Mouse (Mus musculus) forebrain, embryonic 14.5 days (tissue): ENCODE results near the gene Pofut1. TPM values are rescaled to one million over a fixed set of nuclear protein-coding genes. Genes with fewer than 3 reads are reported as not detected.
"Not testable (repeated sequence)": the region's sequence is repeated elsewhere in the genome, so short reads cannot be mapped to it uniquely, and the experiment has no call there.

ENCODE experiments used
- ATAC-seq: fragments of 200-750 bp; cut with Nextera tagmentation; 2 replicates; pipeline ENCODE4 v1.8.0; 2017; ENCODE audit warnings: mild to moderate bottlenecking, moderate library complexity
- DNase-seq: peaks from one replicate; pipeline ENCODE4 v3.0.0-alpha.2; 2015; ENCODE audit warnings: low spot score
- H3K27ac ChIP-seq: fragments of 300-500 bp; sonication (generic); 2 replicates; pipeline ENCODE4 v1.5.1; 2014; ENCODE audit warnings: low read depth, mild to moderate bottlenecking, control low read depth, low read length, moderate library complexity
- H3K27me3 ChIP-seq: fragments of 300-500 bp; sonication (generic); replicated peaks from 2 replicates; pipeline ENCODE4 v1.6.1; 2014; ENCODE audit warnings: low read length, control low read depth, mixed read lengths; ENCODE audit not compliant: control insufficient read depth, insufficient read depth
- H3K36me3 ChIP-seq: fragments of 300-500 bp; sonication (generic); 2 replicates; pipeline ENCODE4 v1.6.1; 2014; ENCODE audit warnings: low read length, control low read depth; ENCODE audit not compliant: control insufficient read depth, insufficient read depth
- H3K4me1 ChIP-seq: fragments of 300-500 bp; sonication (generic); 2 replicates; pipeline ENCODE4 v1.6.1; 2014; ENCODE audit warnings: antibody characterized with exemption, low read length, control low read depth; ENCODE audit not compliant: control insufficient read depth, insufficient read depth
- H3K4me2 ChIP-seq: fragments of 300-500 bp; sonication (generic); 2 replicates; pipeline ENCODE4 v1.6.1; 2014; ENCODE audit warnings: mild to moderate bottlenecking, control low read depth, low read length
- H3K4me3 ChIP-seq: fragments of 300-500 bp; sonication (generic); 2 replicates; pipeline ENCODE4 v1.5.1; 2014; ENCODE audit warnings: low read depth, low read length, control low read depth
- H3K9ac ChIP-seq: fragments of 300-500 bp; sonication (generic); 2 replicates; pipeline ENCODE4 v1.6.1; 2014; ENCODE audit warnings: mild to moderate bottlenecking, low read length, control low read depth, moderate library complexity
- H3K9me3 ChIP-seq: fragments of 300-500 bp; sonication (generic); replicated peaks from 2 replicates; pipeline ENCODE4 v1.6.1; 2016; ENCODE audit warnings: low read length, control low read depth, mixed read lengths; ENCODE audit not compliant: control insufficient read depth
- WGBS: fragments of 180-500 bp; shearing (Covaris S2); extraction: QIAGEN DNeasy Blood & Tissue Kit; methylation state at CpG from one replicate; pipeline ENCODE4 v1.1.7; 2014; 5-methylcytosine and 5-hydroxymethylcytosine counted together
- polyA plus RNA-seq: library from polyadenylated mRNA; unstranded; fragments of >200 nt; fragmentation: Nextera tagmentation; extraction: Ambion mirVana; gene quantifications from 2 replicates; pipeline ENCODE4 v1.2.1, GENCODE M21; 2014

Gene Pofut1
- polyA plus RNA-seq, 1 experiment from 2014 or later = 4.0 TPM

- H3K27me3 ChIP-seq = no peaks in the 10 kb centered on the region
- no peak overlapping the region for H3K4me2 ChIP-seq
- no peak overlapping the region for H3K9ac ChIP-seq
- ATAC-seq (no peak), DNase-seq (no peak)
- 74% methylated on average over 6 of the region's 6 CpGs for WGBS
- H3K4me3 ChIP-seq = no peak overlapping the region
- H3K4me1 ChIP-seq = no peaks in the 10 kb centered on the region
- no peaks in the 10 kb centered on the region for H3K9me3 ChIP-seq
- H3K36me3 ChIP-seq = 0 out of 2 replicates have a peak, but pooled peaks cover 1% of the 10 kb centered on the region
- no peak overlapping the region for H3K27ac ChIP-seq
These were observed 33.5 kb downstream of the Pofut1 start for GRCm38 (mm10) chr2:153274919-153275247.

GRCm38 (mm10) chr2:153275577-153275976, 34.2 kb downstream of the Pofut1 start:
- not testable (repeated sequence) for H3K9ac ChIP-seq, H3K9me3 ChIP-seq, H3K4me1 ChIP-seq, H3K27me3 ChIP-seq, H3K27ac ChIP-seq, H3K36me3 ChIP-seq, H3K4me2 ChIP-seq, ATAC-seq, H3K4me3 ChIP-seq, DNase-seq
- 87% methylated on average over 3 of the region's 3 CpGs for whole genome bisulfite sequencing

GRCm38 (mm10) chr2:153276440-153276839, 35.1 kb downstream of the Pofut1 start:
- H3K4me1 ChIP-seq = no peaks in the 10 kb centered on the region
- H3K4me3 ChIP-seq = no peak overlapping the region
- H3K9ac ChIP-seq = no peak overlapping the region
- no peaks in the 10 kb centered on the region for H3K27me3 ChIP-seq
- H3K27ac ChIP-seq = no peak overlapping the region
- 93% methylated on average over 8 of the region's 8 CpGs for WGBS
- no peak for DNase-seq
- no peak for ATAC-seq
- no peaks in the 10 kb centered on the region for H3K36me3 ChIP-seq
- no peaks in the 10 kb centered on the region for H3K9me3 ChIP-seq
- no peak overlapping the region for H3K4me2 ChIP-seq

- not testable (repeated sequence) for DNase-seq, H3K4me2 ChIP-seq, H3K27ac ChIP-seq, H3K4me1 ChIP-seq, H3K27me3 ChIP-seq, H3K4me3 ChIP-seq, ATAC-seq, H3K9ac ChIP-seq, H3K9me3 ChIP-seq, H3K36me3 ChIP-seq
- WGBS = 91% methylated on average over 5 of the region's 5 CpGs
These were observed 35.5 kb downstream of the Pofut1 start for GRCm38 (mm10) chr2:153276846-153277245.

- ATAC-seq (no peak), DNase-seq (no peak)
- WGBS = 84% methylated on average over 5 of the region's 5 CpGs
- no peaks in the 10 kb centered on the region for H3K4me1 ChIP-seq
- no peaks in the 10 kb centered on the region for H3K36me3 ChIP-seq
- H3K27me3 ChIP-seq = no peaks in the 10 kb centered on the region
- H3K9ac ChIP-seq = no peak overlapping the region
- no peaks in the 10 kb centered on the region for H3K9me3 ChIP-seq
- H3K4me2 ChIP-seq = no peak overlapping the region
- no peak overlapping the region for H3K4me3 ChIP-seq
- H3K27ac ChIP-seq = no peak overlapping the region
These were observed 37.0 kb downstream of the Pofut1 start for GRCm38 (mm10) chr2:153278357-153278756.

GRCm38 (mm10) chr2:153283919-153284318, 42.6 kb downstream of the Pofut1 start:
- 85% methylated on average over 6 of the region's 6 CpGs for WGBS
- Histone ChIP-seq H3K9ac (no peak overlapping the region), H3K27ac (no peak overlapping the region), H3K4me2 (no peak overlapping the region), H3K36me3 (no peaks in the 10 kb centered on the region), H3K9me3 (no peaks in the 10 kb centered on the region), H3K27me3 (no peaks in the 10 kb centered on the region), H3K4me1 (no peaks in the 10 kb centered on the region), H3K4me3 (no peak overlapping the region)
- DNase-seq = no peak
- no peak for ATAC-seq

DNA sequence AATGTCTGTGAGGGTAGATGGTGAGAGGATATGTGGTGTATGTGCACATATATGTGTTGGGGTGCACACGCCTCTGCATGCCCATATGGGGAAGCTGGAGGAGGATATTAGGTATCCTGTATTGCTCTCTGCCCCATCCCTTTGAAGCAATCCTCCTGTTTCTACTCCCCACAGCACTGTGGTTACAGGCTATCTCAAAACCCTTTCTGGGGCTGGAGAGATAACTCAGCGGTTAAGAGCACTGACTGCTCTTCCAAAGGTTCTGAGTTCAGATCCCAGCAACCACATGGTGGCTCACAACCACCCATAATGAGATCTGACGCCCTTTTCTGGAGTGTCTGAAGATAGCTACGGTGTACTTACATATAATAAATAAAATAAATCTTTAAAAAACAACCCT, 45.2 kb downstream of the Pofut1 start:
- Histone ChIP-seq H3K36me3 (no peaks in the 10 kb centered on the region), H3K4me2 (no peak overlapping the region), H3K4me1 (peaks cover 4% of the 10 kb centered on the region; the same call in 1 of the 2 replicates), H3K4me3 (no peak overlapping the region), H3K27ac (no peak overlapping the region), H3K9me3 (no peaks in the 10 kb centered on the region), H3K27me3 (no peaks in the 10 kb centered on the region), H3K9ac (no peak overlapping the region)
- no peak for ATAC-seq
- no peak for DNase-seq
- WGBS = 79% methylated on average over 4 of the region's 4 CpGs

DNA sequence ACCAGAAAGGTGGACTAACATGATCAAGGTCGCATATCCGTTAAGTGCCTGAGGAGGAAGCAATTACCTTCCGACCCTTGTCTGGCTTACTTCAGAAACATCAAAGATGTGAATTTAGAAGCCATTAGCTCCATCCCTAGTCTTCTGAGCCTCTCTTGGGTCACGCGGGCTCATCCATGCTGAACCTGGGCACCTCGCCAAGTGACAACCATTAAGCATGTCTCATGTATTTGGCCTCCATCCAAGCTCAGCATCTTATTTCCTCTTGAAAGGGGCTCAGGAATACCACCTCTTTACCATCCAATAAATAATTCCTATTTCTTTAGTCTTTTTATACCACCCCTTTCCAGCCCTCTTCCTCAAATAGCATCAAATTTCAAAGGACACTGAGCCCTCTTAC, 46.5 kb downstream of the Pofut1 start:
- Histone ChIP-seq H3K9me3 (no peaks in the 10 kb centered on the region), H3K4me1 (peaks cover 13% of the 10 kb centered on the region), H3K27ac (no peak overlapping the region), H3K9ac (no peak overlapping the region), H3K4me2 (no peak overlapping the region), H3K27me3 (no peaks in the 10 kb centered on the region), H3K36me3 (no peaks in the 10 kb centered on the region), H3K4me3 (no peak overlapping the region)
- 35% methylated on average over 6 of the region's 6 CpGs for WGBS
- no peak for ATAC-seq
- DNase-seq = peak; percentile 82

- Histone ChIP-seq H3K4me3 (peak within 1 kb of the TSS; percentile 87), H3K9me3 (no peaks in the 10 kb centered on the region), H3K27me3 (no peaks in the 10 kb centered on the region), H3K36me3 (no peaks in the 10 kb centered on the region), H3K27ac (peak within 1 kb of the TSS; percentile 45; the same call in 1 of the 2 replicates), H3K9ac (peak within 1 kb of the TSS; percentile 96), H3K4me2 (peak within 1 kb of the TSS; percentile 78), H3K4me1 (peaks cover 13% of the 10 kb centered on the region)
- DNase-seq (peak; percentile 95), ATAC-seq (peak; percentile 97)
- under 1% methylated on average over 63 of the region's 63 CpGs for WGBS
These were observed 49.9 kb downstream of the Pofut1 start, which contains the start of gene Kif3b for GRCm38 (mm10) chr2:153290938-153291928. Gene Kif3b (plus strand): TSS chr2:153291413.
